Mouse (Mus musculus): ENCODE data around the gene Amigo1.

- TF ChIP-seq CTCF (IDR thresholded peaks at IDR 0.05; ENCODE audit: extremely low read depth, insufficient read depth, low read length) = no peak
- no peak for TF ChIP-seq POLR2A (IDR thresholded peaks at IDR 0.05; ENCODE audit: extremely low read depth, insufficient read depth, low read length)
Measured at GRCm38 (mm10) chr3:108180514-108180913, 5.6 kb upstream of the Amigo1 start.
